Mouse (Mus musculus) neural tube, embryonic 14.5 days (tissue): ENCODE measurements at regions not wholly inside any gene's neighbourhood (a gene's known extent, or its start where the extent isn't known, plus 50 kb on each side); places are given as distances from the start of the nearest gene placed in this dataset.

Source experiments
- ATAC-seq: fragments of 200-750 bp; cut with Nextera tagmentation; 2 replicates; pipeline ENCODE4 v1.8.0; 2017; ENCODE audit warnings: low read depth, mild to moderate bottlenecking, moderate TSS enrichment, moderate library complexity
- H3K27ac ChIP-seq: fragments of 300-500 bp; sonication (generic); 2 replicates; pipeline ENCODE4 v1.5.1; 2014; ENCODE audit warnings: low read depth, mild to moderate bottlenecking, control low read depth, low read length, moderate library complexity, mixed read lengths
- H3K27me3 ChIP-seq: fragments of 300-500 bp; sonication (generic); 2 replicates; pipeline ENCODE4 v1.6.1; 2014; ENCODE audit warnings: low read length; ENCODE audit not compliant: control insufficient read depth, insufficient read depth
- H3K36me3 ChIP-seq: fragments of 300-500 bp; sonication (generic); 2 replicates; pipeline ENCODE4 v1.6.1; 2014; ENCODE audit warnings: low read length, mixed read lengths; ENCODE audit not compliant: control insufficient read depth, insufficient read depth
- H3K4me1 ChIP-seq: fragments of 300-500 bp; sonication (generic); 2 replicates; pipeline ENCODE4 v1.6.1; 2014; ENCODE audit warnings: low read length; ENCODE audit not compliant: control insufficient read depth, insufficient read depth
- H3K4me2 ChIP-seq: fragments of 300-500 bp; sonication (generic); 2 replicates; pipeline ENCODE4 v1.6.1; 2014; ENCODE audit warnings: mild to moderate bottlenecking, low read depth, low read length, control low read depth
- H3K4me3 ChIP-seq: fragments of 300-500 bp; sonication (generic); 2 replicates; pipeline ENCODE4 v1.5.1; 2014; ENCODE audit warnings: low read depth, low read length, control low read depth, mixed read lengths
- H3K9ac ChIP-seq: fragments of 300-500 bp; sonication (generic); replicated peaks from 2 replicates; pipeline ENCODE4 v1.6.1; 2014; ENCODE audit warnings: low read depth, mild to moderate bottlenecking, control low read depth, low read length, mixed read lengths
- H3K9me3 ChIP-seq: fragments of 300-500 bp; sonication (generic); 2 replicates; pipeline ENCODE4 v1.6.1; 2016; ENCODE audit warnings: low read length; ENCODE audit not compliant: control insufficient read depth
- WGBS: fragments of 180-500 bp; shearing (Covaris S2); extraction: QIAGEN DNeasy Blood & Tissue Kit; methylation state at CpG from one replicate; pipeline ENCODE4 v1.1.7; 2014; 5-methylcytosine and 5-hydroxymethylcytosine counted together

GRCm38 (mm10) chr14:54145743-54146741 is 107.9 kb downstream of the Dad1 start:
- no peaks in the 10 kb centered on the region for H3K36me3 ChIP-seq
- no peaks in the 10 kb centered on the region for H3K27me3 ChIP-seq
- no peak overlapping the region for H3K4me3 ChIP-seq
- 0 out of 2 replicates have a peak, but pooled peaks have one; percentile 19 for ATAC-seq
- no peak overlapping the region for H3K4me2 ChIP-seq
- peaks cover 8% of the 10 kb centered on the region; the same call in 1 of the 2 replicates for H3K4me1 ChIP-seq
- no peak overlapping the region for H3K9ac ChIP-seq
- 29% methylated on average over 11 of the region's 11 CpGs for WGBS
- no peaks in the 10 kb centered on the region for H3K9me3 ChIP-seq
- peak overlapping the region; percentile 23; the same call in 1 of the 2 replicates for H3K27ac ChIP-seq

GRCm38 (mm10) chr14:54143828-54144227 is 110.1 kb downstream of the Dad1 start:
- no peak overlapping the region for H3K9ac ChIP-seq
- H3K36me3 ChIP-seq = no peaks in the 10 kb centered on the region
- H3K27ac ChIP-seq = no peak overlapping the region
- H3K9me3 ChIP-seq = no peaks in the 10 kb centered on the region
- peaks cover 8% of the 10 kb centered on the region; the same call in 1 of the 2 replicates for H3K4me1 ChIP-seq
- ATAC-seq = peak; percentile 66; the same call in 1 of the 2 replicates
- no peaks in the 10 kb centered on the region for H3K27me3 ChIP-seq
- no peak overlapping the region for H3K4me2 ChIP-seq
- no peak overlapping the region for H3K4me3 ChIP-seq
- 40% methylated on average over 1 of the region's 1 CpGs for WGBS

GRCm38 (mm10) chr14:54138288-54138687 is 115.6 kb downstream of the Dad1 start:
- H3K27me3 ChIP-seq = no peaks in the 10 kb centered on the region
- ATAC-seq = no peak
- WGBS = 90% methylated on average over 3 of the region's 3 CpGs
- no peak overlapping the region for H3K9ac ChIP-seq
- no peak overlapping the region for H3K4me3 ChIP-seq
- no peaks in the 10 kb centered on the region for H3K4me1 ChIP-seq
- no peaks in the 10 kb centered on the region for H3K9me3 ChIP-seq
- no peak overlapping the region for H3K4me2 ChIP-seq
- H3K27ac ChIP-seq = no peak overlapping the region
- no peaks in the 10 kb centered on the region for H3K36me3 ChIP-seq

- no peak overlapping the region for H3K4me3 ChIP-seq
- no peak overlapping the region for H3K27ac ChIP-seq
- H3K4me1 ChIP-seq = no peaks in the 10 kb centered on the region
- H3K27me3 ChIP-seq = no peaks in the 10 kb centered on the region
- H3K36me3 ChIP-seq = no peaks in the 10 kb centered on the region
- H3K4me2 ChIP-seq = no peak overlapping the region
- no peak overlapping the region for H3K9ac ChIP-seq
- no peak for ATAC-seq
- 88% methylated on average over 3 of the region's 3 CpGs for WGBS
- no peaks in the 10 kb centered on the region for H3K9me3 ChIP-seq
These were observed 117.4 kb downstream of the Dad1 start for GRCm38 (mm10) chr14:54136538-54136937.

GRCm38 (mm10) chr14:54128334-54128733 is 125.6 kb downstream of the Dad1 start:
- no peaks in the 10 kb centered on the region for H3K9me3 ChIP-seq
- 79% methylated on average over 4 of the region's 4 CpGs for WGBS
- no peaks in the 10 kb centered on the region for H3K4me1 ChIP-seq
- no peak overlapping the region for H3K4me2 ChIP-seq
- no peak overlapping the region for H3K27ac ChIP-seq
- H3K4me3 ChIP-seq = no peak overlapping the region
- no peaks in the 10 kb centered on the region for H3K36me3 ChIP-seq
- H3K27me3 ChIP-seq = no peaks in the 10 kb centered on the region
- no peak overlapping the region for H3K9ac ChIP-seq
- no peak for ATAC-seq

- H3K4me1 ChIP-seq = no peaks in the 10 kb centered on the region
- H3K4me2 ChIP-seq = no peak overlapping the region
- ATAC-seq = no peak
- no peaks in the 10 kb centered on the region for H3K36me3 ChIP-seq
- H3K27me3 ChIP-seq = no peaks in the 10 kb centered on the region
- H3K9me3 ChIP-seq = no peaks in the 10 kb centered on the region
- H3K9ac ChIP-seq = no peak overlapping the region
- no peak overlapping the region for H3K4me3 ChIP-seq
- no peak overlapping the region for H3K27ac ChIP-seq
These were observed 128.4 kb downstream of the Dad1 start for GRCm38 (mm10) chr14:54125510-54125909.

- Histone ChIP-seq H3K4me2 (no peak overlapping the region), H3K9ac (no peak overlapping the region), H3K27me3 (no peaks in the 10 kb centered on the region), H3K9me3 (no peaks in the 10 kb centered on the region), H3K36me3 (no peaks in the 10 kb centered on the region), H3K4me3 (no peak overlapping the region), H3K27ac (no peak overlapping the region), H3K4me1 (no peaks in the 10 kb centered on the region)
- 86% methylated on average over 7 of the region's 7 CpGs for WGBS
- no peak for ATAC-seq
These were observed 131.9 kb downstream of the Dad1 start for GRCm38 (mm10) chr14:54121973-54122372.

- Histone ChIP-seq H3K36me3 (no peaks in the 10 kb centered on the region), H3K27ac (no peak overlapping the region), H3K9ac (no peak overlapping the region), H3K4me1 (no peaks in the 10 kb centered on the region), H3K4me3 (no peak overlapping the region), H3K9me3 (no peaks in the 10 kb centered on the region), H3K4me2 (no peak overlapping the region), H3K27me3 (no peaks in the 10 kb centered on the region)
- ATAC-seq = no peak
- WGBS = 81% methylated on average over 4 of the region's 4 CpGs
These were observed 132.6 kb downstream of the Dad1 start for GRCm38 (mm10) chr14:54121340-54121739.

- no peaks in the 10 kb centered on the region for H3K27me3 ChIP-seq
- H3K4me2 ChIP-seq = no peak overlapping the region
- no peak overlapping the region for H3K4me3 ChIP-seq
- no peaks in the 10 kb centered on the region for H3K9me3 ChIP-seq
- H3K36me3 ChIP-seq = no peaks in the 10 kb centered on the region
- no peak for ATAC-seq
- H3K4me1 ChIP-seq = no peaks in the 10 kb centered on the region
- no peak overlapping the region for H3K27ac ChIP-seq
- WGBS = 94% methylated on average over 5 of the region's 5 CpGs
- no peak overlapping the region for H3K9ac ChIP-seq
These were observed 133.7 kb downstream of the Dad1 start for GRCm38 (mm10) chr14:54120194-54120593.
